Mouse (Mus musculus): Measurements from ENCODE around the gene Ap1g2.

Ap1g2 gene

DNA sequence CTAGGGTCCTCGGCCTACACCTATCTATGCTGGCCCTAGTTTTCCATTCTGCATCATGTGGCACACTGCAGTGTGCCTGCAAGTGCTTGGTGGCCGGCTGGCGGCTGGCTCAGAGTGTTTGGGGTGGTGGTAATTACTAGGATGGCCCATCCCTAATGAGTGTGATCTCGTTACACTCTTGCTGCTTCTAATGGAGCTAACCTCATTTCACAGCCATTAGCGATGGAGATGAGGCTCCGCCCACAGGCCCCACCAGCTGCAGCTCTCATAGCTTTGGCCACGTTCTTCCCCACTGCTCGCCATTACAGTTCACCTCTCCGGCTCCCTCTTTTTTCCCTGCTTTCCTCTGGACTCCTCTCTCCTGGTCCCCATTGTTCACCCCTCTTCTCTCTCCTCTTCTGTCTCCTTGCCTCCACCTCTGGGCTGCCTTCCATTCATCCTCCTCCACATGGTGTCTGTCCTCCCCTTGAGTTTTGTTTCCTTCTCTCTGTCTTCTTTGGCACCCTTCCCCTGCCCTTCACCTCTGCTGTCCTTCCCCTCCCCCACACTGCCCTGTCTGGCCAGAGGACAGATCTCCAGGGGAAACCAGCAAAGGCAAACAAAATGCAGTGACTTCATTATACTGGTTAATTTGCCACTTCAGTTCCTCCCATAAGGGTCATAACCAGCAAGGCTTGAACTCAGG is 20.9 kb downstream of the Ap1g2 start:
- peak; percentile 44 for DNase-seq

DNA sequence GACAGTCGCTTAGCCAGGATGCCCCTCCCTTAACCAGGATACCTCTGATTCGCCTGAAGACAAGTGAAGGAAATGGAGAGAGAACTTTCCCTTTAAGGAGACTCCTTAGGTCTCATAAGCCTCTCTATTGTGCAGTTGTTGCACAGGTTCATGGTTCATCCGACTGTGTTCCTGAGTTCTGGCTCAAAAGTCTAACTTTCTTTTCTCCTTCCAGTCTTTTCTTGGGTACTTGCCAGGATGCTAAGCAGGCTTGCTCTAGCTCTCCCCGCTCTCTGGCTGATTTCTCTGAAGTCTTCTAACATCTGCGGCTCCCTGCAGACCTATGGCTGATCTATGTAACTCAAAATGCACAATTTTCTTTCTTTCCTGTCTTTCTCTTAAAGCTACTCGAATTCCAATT is 22.9 kb downstream of the Ap1g2 start:
- no peak for DNase-seq

DNA sequence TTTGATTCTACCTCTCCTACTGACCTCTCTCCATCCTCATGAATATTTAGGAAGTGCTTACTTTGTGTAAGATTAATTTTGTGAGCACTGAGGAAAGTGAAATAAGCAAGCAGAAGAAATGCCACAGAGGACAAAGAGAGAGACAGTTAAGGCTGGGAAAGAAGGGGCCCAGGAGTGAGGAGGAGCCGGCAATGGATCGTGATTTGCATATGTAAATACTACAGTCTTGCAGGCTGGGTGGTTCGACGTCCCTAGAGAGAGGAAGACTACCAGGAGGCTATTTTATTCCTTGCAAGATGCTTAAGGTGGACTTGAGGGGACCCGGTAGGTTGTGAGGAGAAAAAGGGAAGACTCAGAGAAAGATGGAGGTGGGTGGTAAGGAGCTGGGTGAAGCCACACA is 25.3 kb downstream of the Ap1g2 start:
- no peak for DNase-seq

DNA sequence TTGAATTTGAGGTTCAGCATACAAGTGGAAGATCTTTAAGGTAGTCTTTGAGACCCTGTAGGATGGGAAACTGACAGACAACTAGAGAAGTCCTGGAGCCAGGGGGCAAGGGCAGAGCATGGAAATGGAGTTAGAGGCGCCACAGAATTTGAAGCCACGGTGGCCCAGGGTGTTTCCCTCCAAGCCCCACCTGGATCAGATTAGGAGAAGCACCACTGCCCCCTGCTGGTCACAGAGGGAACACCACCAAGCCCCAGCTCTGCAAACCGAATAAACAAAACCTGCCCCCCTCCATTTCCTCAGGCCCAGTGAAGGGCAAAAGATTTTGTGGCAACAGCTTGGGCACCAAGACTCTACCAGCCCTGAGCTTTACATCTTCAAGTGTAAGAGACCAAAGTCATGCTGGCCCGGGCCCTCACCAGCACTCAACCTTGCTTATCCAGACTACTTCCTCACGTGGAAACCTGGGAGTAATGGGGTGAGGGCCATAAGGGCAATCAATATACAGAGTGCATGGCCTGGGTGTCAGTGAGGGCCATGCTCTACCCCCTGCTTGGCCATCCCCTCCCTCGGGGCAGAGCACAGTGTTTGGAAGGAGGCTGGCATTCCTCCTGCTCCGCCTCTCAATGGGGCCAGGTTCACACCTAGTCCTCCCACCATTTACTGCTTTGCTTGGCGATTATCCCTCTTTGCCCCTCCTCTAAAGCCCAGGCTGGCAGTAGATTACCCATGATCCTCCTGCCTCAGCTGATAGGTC is 27.0 kb downstream of the Ap1g2 start:
- peak; percentile 77 for DNase-seq

DNA sequence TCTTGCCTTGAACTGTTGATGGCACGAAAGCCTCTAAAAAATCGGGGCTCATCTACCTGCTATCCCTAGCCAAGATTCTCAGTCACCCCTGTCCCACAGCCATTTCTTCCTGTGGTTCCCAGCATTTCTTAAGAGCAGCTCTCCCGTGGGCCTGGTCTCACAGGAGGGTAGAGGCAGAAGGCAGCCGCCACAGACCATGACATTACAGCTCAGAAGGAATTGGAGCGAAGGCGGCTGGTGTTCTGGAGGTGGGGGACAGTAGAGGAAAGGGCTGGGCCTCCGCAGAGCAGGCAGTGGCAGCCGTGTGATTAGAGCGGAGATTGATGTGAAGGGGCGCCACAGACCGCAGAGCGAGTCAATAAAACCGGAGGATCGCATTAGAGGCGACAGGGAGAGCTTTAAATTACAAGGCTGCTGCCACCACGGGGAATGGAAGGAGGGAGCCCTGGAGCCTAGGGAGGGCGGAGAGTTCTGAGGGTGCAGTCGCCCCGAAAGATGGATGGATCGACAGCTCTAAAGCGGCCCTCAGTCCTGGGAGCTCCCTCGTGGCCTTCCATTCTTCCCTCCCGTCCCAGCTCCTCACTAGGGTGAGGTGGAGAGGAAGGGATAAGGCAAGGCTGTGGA is 27.9 kb downstream of the Ap1g2 start:
- DNase-seq: no peak

DNA sequence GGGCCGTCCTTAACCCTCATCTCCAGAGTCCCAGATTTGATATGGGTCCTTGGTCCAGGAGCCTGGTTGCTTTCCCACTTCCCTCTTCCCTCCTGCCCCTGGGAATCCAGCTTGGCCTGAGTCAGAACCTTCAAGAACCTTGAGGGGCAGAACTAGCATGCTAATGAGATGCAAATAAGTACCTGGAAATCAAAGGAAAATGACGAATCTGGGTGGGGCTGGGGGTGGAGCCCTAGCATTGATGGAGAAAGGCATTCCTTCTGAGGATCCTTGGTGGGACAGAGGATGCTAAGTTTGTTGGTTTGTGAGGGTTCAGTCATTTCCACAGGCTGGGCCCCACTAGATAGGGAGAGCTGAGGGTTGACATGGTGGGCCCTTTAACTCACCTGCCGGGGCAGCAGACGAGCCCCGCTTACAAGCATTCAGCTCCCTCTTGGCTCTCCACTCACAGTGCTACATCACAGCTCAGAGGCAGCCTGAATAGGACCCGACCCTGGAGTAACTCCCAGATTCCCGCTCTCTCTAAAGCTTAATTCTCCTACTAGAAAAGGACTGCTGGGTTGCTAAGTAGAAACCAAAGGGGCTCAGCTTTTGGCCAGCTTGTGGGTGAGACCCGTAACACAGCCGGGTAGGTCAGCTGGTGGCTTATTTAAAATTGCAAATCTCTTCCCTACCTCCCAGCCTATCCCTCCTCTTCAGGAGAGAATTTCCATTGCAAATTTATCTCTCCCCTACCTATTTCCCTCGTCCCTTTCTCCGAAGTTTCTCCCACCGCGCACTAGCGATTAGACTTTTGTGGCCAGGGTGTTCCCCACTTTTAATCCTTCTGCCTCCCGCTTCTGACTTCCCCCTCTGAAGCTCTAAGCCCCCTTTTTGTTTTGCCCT is 28.7 kb downstream of the Ap1g2 start:
- DNase-seq: no peak

DNA sequence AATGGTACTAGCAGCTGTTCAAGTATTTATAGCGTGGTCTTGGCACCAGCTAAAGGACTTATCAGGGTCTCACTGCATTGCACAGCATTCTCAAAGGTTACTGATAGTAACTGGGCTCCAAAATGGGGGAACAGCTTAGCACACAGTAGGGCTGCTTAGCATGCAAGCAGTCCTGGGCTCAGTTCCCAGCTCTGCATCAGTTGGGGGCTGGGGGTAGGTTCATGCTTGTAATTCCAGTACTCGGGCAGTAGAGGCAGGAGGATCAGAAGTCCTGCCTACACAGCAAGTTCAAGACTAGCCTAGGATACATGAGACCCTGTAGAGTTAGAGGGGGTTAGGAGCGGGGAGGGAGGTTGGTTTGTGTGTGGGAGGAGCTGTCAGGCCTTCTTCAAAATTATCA is 29.4 kb downstream of the Ap1g2 start:
- DNase-seq: no peak

DNA sequence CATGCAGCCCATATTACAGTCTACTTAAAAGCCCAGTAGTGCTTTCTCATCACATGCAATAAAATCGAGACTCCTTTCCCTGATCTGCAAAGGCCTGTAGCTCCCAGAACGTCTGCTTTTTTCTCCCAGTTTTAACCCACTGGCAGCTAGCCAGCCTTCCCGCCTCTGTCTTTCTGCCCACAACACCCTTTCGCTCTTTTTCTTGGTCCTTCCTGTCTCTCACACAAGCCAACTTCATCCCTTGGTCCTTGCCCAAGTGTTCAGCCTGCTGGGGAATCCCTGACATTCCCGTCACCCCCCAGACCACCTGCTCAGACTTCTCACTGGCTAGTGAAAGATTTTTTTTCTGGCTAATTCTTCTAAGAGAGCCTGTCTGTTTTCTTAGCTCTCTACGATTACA is 30.2 kb downstream of the Ap1g2 start:
- DNase-seq: peak; percentile 59

DNA sequence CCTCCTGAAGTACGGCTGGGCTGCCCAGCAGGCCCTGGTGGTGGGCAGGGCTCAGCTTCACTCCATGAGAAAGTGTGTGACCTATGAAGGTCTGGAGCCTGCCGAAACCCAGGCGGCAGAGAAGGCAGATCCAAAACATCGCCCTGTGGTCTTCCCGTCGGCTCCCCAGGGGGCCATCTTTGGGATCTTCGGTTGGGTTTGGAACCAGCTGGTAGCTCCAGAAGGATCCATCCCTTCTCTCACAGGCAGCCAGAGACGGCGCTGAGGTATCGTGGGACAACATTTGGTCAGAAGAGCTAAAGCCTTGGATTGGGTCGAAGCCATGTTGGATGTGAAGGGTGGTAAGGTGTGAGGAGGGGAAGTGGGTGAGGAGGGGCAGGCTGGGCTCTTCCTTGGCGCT is 32.0 kb downstream of the Ap1g2 start:
- peak; percentile 59 for DNase-seq

DNA sequence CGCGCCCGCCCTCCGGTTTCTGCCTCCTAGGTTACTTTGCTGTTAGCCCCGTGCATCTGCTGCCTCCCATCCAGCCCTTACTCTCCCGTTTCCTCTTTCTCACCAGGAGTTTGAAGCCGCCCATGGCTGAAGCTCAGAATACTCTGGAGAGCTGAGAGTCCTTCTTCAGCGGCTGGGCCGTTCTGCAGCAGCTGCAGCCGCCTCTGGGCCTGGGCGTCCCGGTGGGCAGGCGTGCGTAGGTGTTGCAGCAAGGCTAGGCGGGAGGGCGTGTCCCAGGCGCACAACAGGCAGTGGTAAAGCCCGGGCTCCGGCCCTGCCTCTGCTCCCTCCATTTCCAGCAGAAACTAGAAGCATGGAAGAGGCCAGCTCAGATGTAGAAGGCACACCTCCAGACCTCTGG is 34.6 kb downstream of the Ap1g2 start:
- DNase-seq: no peak

DNA sequence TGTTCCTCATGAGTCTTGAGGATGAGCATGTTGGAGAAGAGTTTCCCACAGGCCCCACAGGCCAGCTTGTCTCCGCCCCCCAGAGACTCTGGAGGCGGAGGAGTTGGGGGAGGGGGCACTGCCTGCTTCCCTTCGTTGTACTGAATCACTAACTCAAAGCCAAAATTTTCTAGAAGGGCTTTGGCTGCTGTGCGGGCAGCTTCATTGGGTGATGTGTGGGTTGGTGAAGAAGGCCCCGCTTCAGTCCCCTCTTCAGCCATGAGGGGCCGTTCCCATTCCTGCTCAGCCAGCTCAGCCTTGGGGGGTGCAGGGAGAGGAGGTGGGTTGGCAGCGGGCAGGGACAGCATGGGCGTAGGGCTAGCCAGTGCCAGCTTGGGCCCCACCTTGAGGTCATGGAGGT is 40.4 kb downstream of the Ap1g2 start:
- DNase-seq: peak; percentile 61

DNA sequence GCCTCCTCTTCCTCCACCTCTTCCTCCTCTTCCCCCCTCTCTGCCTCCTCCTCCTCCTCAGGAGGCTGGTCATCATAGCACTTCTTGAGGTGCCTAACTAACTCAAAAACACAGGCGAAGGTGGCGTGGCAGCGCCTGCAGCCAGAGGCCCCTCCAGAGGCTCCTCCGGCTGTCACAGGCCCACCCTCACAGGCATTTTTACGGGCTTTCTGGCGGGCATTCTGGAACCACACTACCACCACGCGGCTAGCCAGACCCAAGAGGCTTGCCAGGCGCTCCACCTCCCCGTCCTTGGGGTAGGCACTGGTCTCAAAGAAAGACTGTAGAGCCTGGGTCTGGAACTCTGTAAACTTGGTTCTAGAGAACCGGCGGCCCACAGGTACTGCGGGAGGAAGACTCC is 41.0 kb downstream of the Ap1g2 start:
- DNase-seq: no peak

DNA sequence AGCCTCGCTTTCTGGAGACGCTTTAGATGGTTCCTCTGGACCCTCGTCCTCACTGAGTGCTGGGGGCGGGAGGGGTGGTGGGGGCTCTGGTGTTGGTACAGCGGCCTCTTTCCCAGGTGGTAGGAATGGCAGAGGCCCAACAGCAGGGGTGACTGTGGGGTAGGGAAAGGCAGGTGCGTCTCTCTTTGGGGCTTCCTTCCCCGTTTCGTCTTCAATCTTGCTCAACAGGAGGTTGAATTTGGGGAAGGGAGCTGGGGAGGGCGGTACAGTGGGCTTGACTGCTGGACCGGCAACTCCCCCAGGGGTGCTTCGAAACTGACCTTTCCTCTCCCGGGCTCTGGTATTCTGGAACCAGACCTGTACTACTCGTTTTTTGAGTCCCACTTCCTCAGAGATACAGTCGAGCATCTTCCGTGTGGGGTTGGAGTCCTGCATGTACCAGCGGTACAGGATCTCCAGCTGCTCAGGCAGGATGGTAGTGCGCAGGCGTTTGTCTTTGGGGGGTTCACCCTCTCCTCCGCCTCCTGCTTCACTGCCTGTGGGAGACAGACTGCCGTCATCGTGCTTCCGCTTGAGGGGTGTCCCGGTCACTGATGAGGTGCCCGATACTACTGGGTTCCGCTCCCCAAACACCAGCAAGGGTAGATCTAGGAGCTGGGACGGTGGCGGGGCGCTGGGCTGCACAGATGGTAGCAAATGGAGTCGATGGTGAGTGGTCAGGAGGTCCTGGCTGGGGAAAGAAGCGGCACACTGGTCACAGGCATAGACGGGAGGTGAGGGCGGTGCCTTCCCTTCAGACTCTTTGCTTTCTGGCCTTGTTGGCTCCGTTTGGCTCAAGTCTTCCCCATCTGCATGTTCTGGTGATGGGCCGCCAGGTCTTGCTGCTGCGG is 41.7 kb downstream of the Ap1g2 start:
- peak; percentile 79 for DNase-seq

DNA sequence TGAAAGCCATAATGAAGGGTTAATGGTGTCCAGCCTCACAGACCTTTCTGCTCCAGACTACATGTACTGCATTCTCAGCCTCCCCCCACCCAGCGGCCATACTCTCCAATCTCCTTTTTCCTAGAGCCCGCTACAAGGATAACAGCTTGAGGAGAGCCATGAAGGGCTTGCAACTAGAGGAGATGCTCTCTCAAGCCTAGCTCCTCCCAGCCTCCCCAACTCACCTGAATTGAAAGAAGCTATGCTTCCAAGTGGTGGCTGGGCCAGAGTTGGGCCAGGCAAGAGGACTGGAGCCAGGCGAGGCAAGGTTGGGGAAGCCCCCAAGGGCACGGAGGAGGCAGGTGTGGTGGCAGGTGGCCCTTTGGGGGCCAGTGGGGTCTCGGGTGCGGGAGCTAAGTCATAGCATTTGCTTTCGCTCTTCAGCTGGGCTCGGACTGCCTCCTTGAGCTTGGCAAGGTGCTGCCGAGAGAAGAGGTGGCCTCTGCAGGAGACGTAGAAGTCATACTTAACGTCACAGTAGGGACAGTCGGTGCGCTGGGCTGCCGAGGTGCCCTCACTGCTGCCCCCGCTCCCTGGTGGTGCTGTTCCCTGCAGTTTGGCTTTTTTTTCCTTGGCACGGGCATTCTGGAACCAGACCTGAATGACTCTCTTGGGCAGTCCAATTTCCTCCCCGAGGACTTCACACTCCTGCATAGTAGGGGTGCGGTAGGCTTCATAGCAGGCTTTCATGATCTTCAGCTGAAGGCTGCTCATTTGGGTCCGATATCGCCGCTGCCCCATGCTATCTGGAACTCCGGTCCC is 42.6 kb downstream of the Ap1g2 start:
- peak; percentile 77 for DNase-seq

DNA sequence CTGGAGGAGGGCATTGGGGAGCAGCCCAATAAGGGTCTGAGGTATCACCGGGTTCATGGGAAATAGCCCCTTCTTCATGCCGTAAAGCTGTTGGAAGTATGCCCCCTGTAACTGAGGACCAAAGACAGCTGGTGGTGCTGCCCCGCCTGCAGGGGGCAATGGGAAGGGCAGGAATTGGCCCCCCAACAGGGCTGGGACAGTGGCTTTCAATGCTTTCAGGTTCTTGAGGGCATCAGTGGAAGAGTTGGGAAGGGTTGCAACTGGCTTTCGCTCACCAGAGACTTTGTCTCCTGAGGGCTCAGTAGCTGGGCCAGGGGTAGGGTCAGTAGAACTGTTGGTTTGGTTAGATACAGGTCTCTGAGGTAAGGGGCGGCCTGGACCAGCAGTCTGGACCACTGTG is 43.3 kb downstream of the Ap1g2 start:
- peak; percentile 55 for DNase-seq

DNA sequence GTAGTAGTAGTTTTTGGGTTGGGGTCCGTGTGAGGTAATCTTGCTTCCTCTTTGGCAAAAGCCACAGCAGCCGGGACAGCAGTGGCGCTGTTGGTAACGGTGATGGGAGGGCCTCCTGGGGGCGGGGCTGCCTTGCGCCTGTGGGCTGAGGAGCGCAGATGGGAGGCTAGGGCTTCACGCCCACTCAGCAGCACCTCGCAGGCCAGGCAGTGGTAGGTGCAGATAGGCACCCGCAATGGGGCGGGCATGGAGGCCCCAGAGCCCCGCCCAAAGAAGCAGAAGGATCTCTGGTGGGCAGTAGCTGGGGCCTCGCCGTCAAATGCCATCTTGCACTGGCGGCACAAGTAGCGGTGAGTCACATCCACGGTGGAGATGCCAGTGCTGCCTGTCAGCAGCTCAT is 43.8 kb downstream of the Ap1g2 start:
- DNase-seq: peak; percentile 84

DNA sequence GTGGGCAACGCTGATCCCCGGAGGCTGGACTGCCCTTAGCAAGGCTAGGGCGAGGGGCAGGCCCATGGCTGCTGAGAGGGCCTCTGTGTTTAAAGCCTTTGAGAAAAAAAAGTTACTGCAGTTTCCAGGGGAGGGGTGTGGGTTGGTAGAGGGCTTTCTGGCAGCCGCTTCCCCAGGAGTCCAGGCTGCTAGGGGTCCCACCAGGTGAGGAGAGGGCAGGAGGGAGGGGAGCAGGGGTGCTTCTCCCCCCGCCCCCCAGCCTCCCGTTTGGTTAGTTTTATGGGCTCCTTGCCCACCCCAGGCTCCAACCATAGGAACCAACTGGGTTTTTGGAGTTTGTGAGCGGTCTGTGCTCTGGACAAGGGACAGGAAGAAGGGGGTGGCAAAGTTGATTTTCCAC is 44.5 kb downstream of the Ap1g2 start:
- no peak for DNase-seq

DNA sequence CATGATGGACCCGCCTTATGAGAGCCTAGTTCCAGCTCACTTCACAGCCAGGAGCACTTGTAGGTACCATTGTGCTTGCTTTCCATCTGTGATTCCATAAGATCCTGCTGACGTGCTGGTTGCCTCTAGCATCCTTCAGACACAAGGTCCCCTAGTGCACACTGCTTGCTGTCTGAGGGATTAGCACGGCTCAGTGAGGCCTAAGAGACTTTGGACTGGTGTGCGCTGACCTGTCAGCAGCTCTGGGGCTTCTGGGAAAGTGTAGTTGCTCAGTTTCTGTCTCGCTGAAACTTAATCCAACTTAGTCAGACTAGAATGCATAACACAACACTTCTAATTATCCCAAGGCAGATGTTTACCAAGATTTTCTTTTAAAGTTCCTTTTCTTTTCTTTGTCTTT is 46.5 kb downstream of the Ap1g2 start:
- DNase-seq: no peak

DNA sequence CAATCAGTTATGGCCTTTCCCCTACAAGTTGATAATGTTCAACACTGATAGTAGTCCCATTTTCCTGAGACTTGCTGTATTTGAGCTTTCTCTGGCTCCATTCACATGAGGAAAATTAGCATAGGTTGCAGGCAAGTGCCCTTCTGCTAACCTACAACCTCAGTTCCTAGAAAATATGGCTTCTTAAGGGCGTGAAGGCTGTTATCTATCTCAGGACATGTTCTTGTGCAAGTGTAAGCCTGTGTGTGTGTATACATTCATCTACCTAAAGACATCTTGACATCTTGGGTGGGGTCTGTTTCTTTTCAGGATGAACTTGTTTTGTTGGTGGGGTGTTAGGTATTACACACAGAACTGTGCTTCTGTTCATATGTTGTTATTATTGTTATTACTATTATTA is 47.4 kb downstream of the Ap1g2 start:
- DNase-seq: no peak

DNA sequence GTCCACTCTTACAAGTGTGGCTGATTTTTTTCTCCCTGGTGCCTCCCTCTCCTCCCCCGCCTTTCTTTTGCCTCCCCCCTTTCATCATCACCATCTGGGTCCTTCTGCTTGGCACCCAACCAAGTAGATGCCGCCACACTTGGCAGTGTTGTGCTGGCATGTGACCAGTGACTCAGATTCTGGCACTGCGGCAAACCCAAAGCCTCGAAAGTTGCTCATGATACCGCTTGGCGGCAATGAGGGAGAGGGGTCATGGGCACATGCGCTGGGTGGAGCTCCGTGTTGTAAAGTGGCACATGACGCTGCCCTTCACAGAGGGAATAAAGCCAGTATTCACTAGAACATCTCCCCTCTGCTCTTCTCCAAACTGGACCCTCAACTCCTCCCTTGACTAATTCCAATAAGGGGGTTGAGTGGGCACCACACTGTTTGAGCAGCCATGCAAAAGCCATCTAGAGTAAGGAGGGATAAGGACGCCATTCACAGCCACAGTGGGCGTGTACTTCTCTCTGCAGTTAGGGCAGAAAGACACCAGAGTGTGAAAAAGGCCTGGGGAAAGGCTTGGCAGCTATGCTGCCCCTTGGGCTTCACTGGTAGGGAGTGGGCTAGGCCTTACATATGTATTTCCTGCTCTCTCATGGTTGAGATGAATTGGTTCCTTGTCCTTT is 51.1 kb downstream of the Ap1g2 start:
- peak; percentile 94 for DNase-seq
